Mouse (Mus musculus) limb, embryonic 13.5 days (tissue): ENCODE measurements around the gene Bcdin3d. TPM values are rescaled to one million over a fixed set of nuclear protein-coding genes. Genes with fewer than 3 reads are reported as not detected.

Experiments
- ATAC-seq: fragments of 200-750 bp; cut with Nextera tagmentation; 2 replicates; pipeline ENCODE4 v1.8.0; 2017; ENCODE audit warnings: low read depth, moderate number of reproducible peaks, moderate TSS enrichment; ENCODE audit not compliant: low FRiP score
- H3K27ac ChIP-seq: fragments of 300-500 bp; sonication (generic); 2 replicates; pipeline ENCODE4 v1.5.1; 2015; ENCODE audit warnings: inconsistent platforms, mild to moderate bottlenecking, moderate library complexity
- H3K27me3 ChIP-seq: fragments of 300-500 bp; sonication (generic); 2 replicates; pipeline ENCODE4 v1.6.1; 2015; ENCODE audit warnings: mild to moderate bottlenecking, inconsistent platforms
- H3K36me3 ChIP-seq: fragments of 300-500 bp; sonication (generic); 2 replicates; pipeline ENCODE4 v1.6.1; 2015; ENCODE audit warnings: inconsistent platforms, mild to moderate bottlenecking, moderate library complexity
- H3K4me1 ChIP-seq: fragments of 300-500 bp; sonication (generic); 2 replicates; pipeline ENCODE4 v1.6.1; 2015; ENCODE audit warnings: inconsistent platforms
- H3K4me2 ChIP-seq: fragments of 300-500 bp; sonication (generic); replicated peaks from 2 replicates; pipeline ENCODE4 v1.6.1; 2015; ENCODE audit warnings: inconsistent platforms, mild to moderate bottlenecking, moderate library complexity
- H3K4me3 ChIP-seq: fragments of 300-500 bp; sonication (generic); 2 replicates; pipeline ENCODE4 v1.5.1; 2015; ENCODE audit warnings: moderate library complexity, mild to moderate bottlenecking, inconsistent platforms
- H3K9ac ChIP-seq: fragments of 300-500 bp; sonication (generic); 2 replicates; pipeline ENCODE4 v1.6.1; 2015; ENCODE audit warnings: mild to moderate bottlenecking, inconsistent platforms
- H3K9me3 ChIP-seq: fragments of 300-500 bp; sonication (generic); 2 replicates; pipeline ENCODE4 v1.6.1; 2016; ENCODE audit warnings: inconsistent platforms
- WGBS: fragments of 180-500 bp; shearing (Covaris S2); methylation state at CpG from one replicate; pipeline ENCODE4 v1.1.7; 2015; 5-methylcytosine and 5-hydroxymethylcytosine counted together
- polyA plus RNA-seq: library from polyadenylated mRNA; unstranded; fragments of >200 nt; fragmentation: Nextera tagmentation; extraction: Ambion mirVana; gene quantifications from 2 replicates; pipeline ENCODE4 v1.2.1, GENCODE M21; 2015

Bcdin3d gene
- polyA plus RNA-seq, 1 experiment from 2014 or later, result 17.0 TPM

- Histone ChIP-seq H3K4me3 (0 out of 2 replicates have a peak overlapping the region, but pooled peaks have one; percentile 14), H3K4me2 (peak overlapping the region; percentile 51), H3K27me3 (no peaks in the 10 kb centered on the region), H3K9ac (no peak overlapping the region), H3K36me3 (peaks cover 38% of the 10 kb centered on the region), H3K4me1 (peaks cover 41% of the 10 kb centered on the region), H3K27ac (peak overlapping the region; percentile 95), H3K9me3 (no peaks in the 10 kb centered on the region)
- no peak for ATAC-seq
- WGBS, result 17% methylated on average over 5 of the region's 5 CpGs
Measured at GRCm38 (mm10) chr15:99420101-99420500, 54.4 kb downstream of the Bcdin3d start.

Other genes starting within 250 kb of the Bcdin3d start
- gene Kcnh3, start 249.9 kb downstream of the Bcdin3d start, polyA plus RNA-seq, result 0.28 and 0.37 TPM in 2 replicates
- gene Mcrs1, start 222.8 kb downstream of the Bcdin3d start, polyA plus RNA-seq, result 143 and 144 TPM in 2 replicates
- gene Prpf40b, start 179.6 kb downstream of the Bcdin3d start, polyA plus RNA-seq, result 77.6 and 80.3 TPM in 2 replicates
- gene Fam186b, start 178.8 kb downstream of the Bcdin3d start, polyA plus RNA-seq, result 0.15 and 0.36 TPM in 2 replicates
- 29.5 and 30.9 TPM in 2 replicates for gene Fmnl3, start 104.2 kb downstream of the Bcdin3d start, polyA plus RNA-seq
- 287 and 298 TPM in 2 replicates for gene Tmbim6, start 81.8 kb downstream of the Bcdin3d start, polyA plus RNA-seq
- 14.0 and 14.1 TPM in 2 replicates for gene Nckap5l, start 17.0 kb downstream of the Bcdin3d start, polyA plus RNA-seq
- gene Faim2, start 53.4 kb upstream of the Bcdin3d start, polyA plus RNA-seq, result 0.34 and 0.37 TPM in 2 replicates
- gene Aqp2, start 104.3 kb upstream of the Bcdin3d start, polyA plus RNA-seq, result not detected in 2 replicates
- 0.27 and 0.61 TPM in 2 replicates for gene Aqp5, start 116.1 kb upstream of the Bcdin3d start, polyA plus RNA-seq
- not detected in 2 replicates for gene Aqp6, start 126.7 kb upstream of the Bcdin3d start, polyA plus RNA-seq
- 114 and 121 TPM in 2 replicates for gene Racgap1, start 176.9 kb upstream of the Bcdin3d start, polyA plus RNA-seq
- gene Asic1, start 195.6 kb upstream of the Bcdin3d start, polyA plus RNA-seq, result 1.7 and 1.8 TPM in 2 replicates
- 54.0 and 58.7 TPM in 2 replicates for gene Smarcd1, start 227.4 kb upstream of the Bcdin3d start, polyA plus RNA-seq
- not detected in 2 replicates for gene Gm17349, start 230.8 kb upstream of the Bcdin3d start, polyA plus RNA-seq
- 0.27 and 0.55 TPM in 2 replicates for gene Gpd1, start 242.8 kb upstream of the Bcdin3d start, polyA plus RNA-seq